Comparison of ENCODE assay signal across 8 mouse cellular contexts in the genomic region with DNA sequence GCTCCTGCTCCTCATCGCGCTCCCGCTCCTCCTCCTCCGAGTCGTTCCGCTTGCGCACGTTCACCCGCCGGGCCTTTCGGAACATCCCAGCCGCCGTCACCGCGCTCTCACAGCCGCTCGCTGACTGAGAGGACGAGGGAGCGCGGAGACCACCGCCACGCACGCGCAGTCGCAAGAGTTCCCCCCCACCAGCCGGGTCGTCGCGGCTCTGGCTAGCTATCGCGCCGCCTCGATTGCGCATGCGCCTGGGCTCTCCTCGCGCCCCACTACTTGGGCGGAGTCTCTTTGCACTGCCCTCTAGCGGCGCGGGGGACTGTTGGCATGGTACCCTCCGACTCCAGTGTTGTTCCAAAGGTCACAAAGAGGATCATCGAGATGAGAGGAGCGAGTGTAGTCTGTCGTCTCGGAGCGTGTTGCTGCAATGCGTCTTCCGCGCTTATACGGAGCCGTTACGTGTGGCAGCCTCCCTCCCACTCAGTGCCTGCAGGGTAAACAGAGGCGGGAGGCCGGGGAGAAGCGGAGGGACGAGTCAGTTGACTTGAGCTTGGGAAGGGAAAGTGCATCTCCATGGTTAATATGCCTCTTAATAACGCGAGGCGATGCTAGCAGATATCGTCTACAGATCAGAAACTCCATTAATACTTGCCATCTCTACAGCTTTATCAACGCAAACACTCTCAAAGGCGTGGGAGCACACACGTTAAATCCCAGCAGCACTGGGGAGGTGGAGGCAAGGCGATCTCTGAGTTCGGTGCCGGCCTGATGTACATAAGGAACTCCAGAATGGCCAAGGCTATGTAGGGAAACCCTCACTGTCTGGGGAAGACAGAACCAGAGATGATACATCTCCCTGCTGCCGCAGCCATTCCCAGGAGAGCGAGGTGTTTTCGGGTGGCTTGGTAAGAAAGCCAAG. TPM values are rescaled to one million over a fixed set of nuclear protein-coding genes. Genes with fewer than 3 reads are reported as not detected.
A peak's percentile ranks its signal among the peaks of the same experiment; 100 is the strongest.
DNase-seq lines count a peak whose midpoint lies in the region; ATAC-seq and TF ChIP-seq lines count a peak whose summit lies in the region.

A gene (minus strand): TSS at position 274 of the 913 bp plus-strand sequence.

- H3K79me2 ChIP-seq in heart, adult 2 months (replicated peaks; ENCODE audit: control insufficient read depth, insufficient read depth, low read length) = peaks cover 2% of the 10 kb centered on the region

- peak; percentile 89 for TF ChIP-seq EP300 in heart, adult 2 months (IDR thresholded peaks at IDR 0.05; ENCODE audit: insufficient read depth, low read depth, low read length)

- no peaks in the 10 kb centered on the region for H3K9me3 ChIP-seq in embryonic facial prominence, embryonic 14.5 days (ENCODE audit: control insufficient read depth, low read length)
- H3K9me3 ChIP-seq in limb, embryonic 13.5 days = no peaks in the 10 kb centered on the region
- no peaks in the 10 kb centered on the region for H3K9me3 ChIP-seq in midbrain, embryonic 16.5 days (replicated peaks; ENCODE audit: control insufficient read depth, low read length, poor library complexity, severe bottlenecking)

- H3K4me1 ChIP-seq in embryonic facial prominence, embryonic 14.5 days (ENCODE audit: control insufficient read depth, insufficient read depth, low read length) = peaks cover 10% of the 10 kb centered on the region
- peaks cover 3% of the 10 kb centered on the region for H3K4me1 ChIP-seq in heart, adult 2 months (ENCODE audit: control insufficient read depth, insufficient read depth, low read length)
- H3K4me1 ChIP-seq in limb, embryonic 13.5 days = peaks cover 20% of the 10 kb centered on the region
- H3K4me1 ChIP-seq in midbrain, embryonic 16.5 days (ENCODE audit: control insufficient read depth, insufficient read depth, low read length) = peaks cover 21% of the 10 kb centered on the region

- H3K4me3 ChIP-seq in embryonic facial prominence, embryonic 14.5 days (ENCODE audit: low read depth, low read length) = peak within 1 kb of the TSS; percentile 97
- peak within 1 kb of the TSS; percentile 94 for H3K4me3 ChIP-seq in heart, adult 2 months
- H3K4me3 ChIP-seq in limb, embryonic 13.5 days = peak within 1 kb of the TSS; percentile 98
- peak within 1 kb of the TSS; percentile 83 for H3K4me3 ChIP-seq in midbrain, embryonic 16.5 days (ENCODE audit: low read depth, low read length)

- peak within 1 kb of the TSS; percentile 96 for H3K27ac ChIP-seq in embryonic facial prominence, embryonic 14.5 days (replicated peaks; ENCODE audit: low read depth, low read length)
- H3K27ac ChIP-seq in heart, adult 2 months = peak within 1 kb of the TSS; percentile 92
- peak within 1 kb of the TSS; percentile 97 for H3K27ac ChIP-seq in limb, embryonic 13.5 days
- H3K27ac ChIP-seq in midbrain, embryonic 16.5 days (ENCODE audit: low read length) = peak within 1 kb of the TSS; percentile 95

- ATAC-seq in embryonic facial prominence, embryonic 14.5 days (ENCODE audit: low read depth) = peak; percentile 98
- ATAC-seq in limb, embryonic 13.5 days (ENCODE audit: low FRiP score, low read depth) = peak; percentile 95
- peak; percentile 97 for ATAC-seq in midbrain, embryonic 16.5 days

- H3K36me3 ChIP-seq in embryonic facial prominence, embryonic 14.5 days (ENCODE audit: control insufficient read depth, insufficient read depth, low read length) = peaks cover 17% of the 10 kb centered on the region
- H3K36me3 ChIP-seq in heart, adult 2 months (ENCODE audit: control insufficient read depth, insufficient read depth, low read length) = peaks cover 4% of the 10 kb centered on the region; the same call in 1 of the 2 replicates
- peaks cover 15% of the 10 kb centered on the region for H3K36me3 ChIP-seq in limb, embryonic 13.5 days
- H3K36me3 ChIP-seq in midbrain, embryonic 16.5 days (ENCODE audit: control insufficient read depth, insufficient read depth, low read length) = peaks cover 4% of the 10 kb centered on the region; the same call in 1 of the 2 replicates

- intact Hi-C loops in heart, adult 2 months (cut with DNase I) = no loop called here

- peak; percentile 94 for TF ChIP-seq POLR2A in heart, adult 2 months (IDR thresholded peaks at IDR 0.05; ENCODE audit: insufficient read depth, low read depth, low read length)

- peak within 1 kb of the TSS; percentile 89 for H3K4me2 ChIP-seq in embryonic facial prominence, embryonic 14.5 days (ENCODE audit: low read depth, low read length)
- H3K4me2 ChIP-seq in limb, embryonic 13.5 days (replicated peaks) = peak within 1 kb of the TSS; percentile 78
- peak within 1 kb of the TSS; percentile 89 for H3K4me2 ChIP-seq in midbrain, embryonic 16.5 days (ENCODE audit: low read length)

- H3K27me3 ChIP-seq in embryonic facial prominence, embryonic 14.5 days (replicated peaks; ENCODE audit: control insufficient read depth, insufficient read depth, low read length) = no peaks in the 10 kb centered on the region
- H3K27me3 ChIP-seq in heart, adult 2 months (ENCODE audit: control insufficient read depth, insufficient read depth, low read length) = no peaks in the 10 kb centered on the region
- H3K27me3 ChIP-seq in limb, embryonic 13.5 days = no peaks in the 10 kb centered on the region
- H3K27me3 ChIP-seq in midbrain, embryonic 16.5 days (ENCODE audit: control insufficient read depth, insufficient read depth, low read depth, low read length) = no peaks in the 10 kb centered on the region

- peak; percentile 99 for DNase-seq in 3T3-L1 (ENCODE audit: low read depth, low spot score)
- DNase-seq in adrenal gland, postnatal 4 days (ENCODE audit: low spot score in 2 of 2) = peak; percentile 96 to 98
- DNase-seq in embryonic facial prominence, embryonic 14.5 days (ENCODE audit: low spot score) = peak; percentile 99
- DNase-seq in heart, adult 2 months = peak; percentile 99
- DNase-seq in kidney, adult 8-10 months = peak; percentile 97 to 98
- peak; percentile 99 for DNase-seq in spleen, postnatal 10 days (ENCODE audit: low spot score in 2 of 2)

- peak; percentile 99 for TF ChIP-seq CTCF in heart, adult 2 months (IDR thresholded peaks at IDR 0.05)

- WGBS in embryonic facial prominence, embryonic 14.5 days = 3% methylated on average over 57 of the region's 70 CpGs
- whole genome bisulfite sequencing in heart, adult 2 months = 1% methylated on average over 70 of the region's 70 CpGs
- 1% methylated on average over 67 of the region's 70 CpGs for WGBS in limb, embryonic 13.5 days
- whole genome bisulfite sequencing in midbrain, embryonic 16.5 days = 2% methylated on average over 70 of the region's 70 CpGs

- peak within 1 kb of the TSS; percentile 96 for H3K9ac ChIP-seq in embryonic facial prominence, embryonic 14.5 days (ENCODE audit: low read depth, low read length)
- H3K9ac ChIP-seq in heart, adult 2 months (ENCODE audit: low read depth, low read length) = peak within 1 kb of the TSS; percentile 94
- H3K9ac ChIP-seq in limb, embryonic 13.5 days = peak within 1 kb of the TSS; percentile 94
- peak within 1 kb of the TSS; percentile 93 for H3K9ac ChIP-seq in midbrain, embryonic 16.5 days (ENCODE audit: low read depth, low read length)

RNA-seq across cellular contexts. Expression of the gene that starts here (rescaled TPM):
- 10 to 100 TPM; 78.9 to 82.0 TPM for total RNA-seq in adrenal gland, postnatal 4 days (2021)
- 51.8 and 58.2 TPM in 2 replicates for polyA plus RNA-seq in embryonic facial prominence, embryonic 14.5 days (2014; fragmentation: Nextera tagmentation; extraction: Ambion mirVana)
- 10 to 100 TPM; 11.6 to 12.0 TPM for total RNA-seq in heart, adult 2 months (2021)
- 10.2 and 27.2 TPM in 2 replicates for polyA plus RNA-seq in heart, adult 2 months (2012; rRNA removed)
- polyA plus RNA-seq in limb, embryonic 13.5 days (2015; fragmentation: Nextera tagmentation; extraction: Ambion mirVana) = 72.3 and 73.1 TPM in 2 replicates
- 72.3 and 84.0 TPM in 2 replicates for polyA plus RNA-seq in midbrain, embryonic 16.5 days (2015; fragmentation: Nextera tagmentation; extraction: Ambion mirVana)

Comparison
In these comparisons a context has a peak if more than half of its experiments do, and no peak if none do; other contexts are left out.
1. Peak in every context shown above with its lines: DNase-seq, ATAC-seq, H3K4me3 ChIP-seq and H3K27ac ChIP-seq.
2. RNA of the gene that starts here (total RNA-seq): 78.9 to 82.0 TPM in adrenal gland, postnatal 4 days; 11.6 to 12.0 TPM in heart, adult 2 months; every median in the first group is over 4 times any median in the second.